Mouse (Mus musculus) intestine, embryonic 16.5 days (tissue): Measurements from ENCODE around the gene Clec4a3. TPM values are rescaled to one million over a fixed set of nuclear protein-coding genes. Genes with fewer than 3 reads are reported as not detected.

ENCODE experiments used
- ATAC-seq: fragments of 200-750 bp; cut with Nextera tagmentation; 2 replicates; pipeline ENCODE4 v1.8.0; 2017; ENCODE audit warnings: moderate TSS enrichment, moderate library complexity
- H3K27ac ChIP-seq: fragments of 300-500 bp; sonication (generic); 2 replicates; pipeline ENCODE4 v1.5.1; 2014; ENCODE audit warnings: mild to moderate bottlenecking, low read length
- H3K27me3 ChIP-seq: fragments of 300-500 bp; sonication (generic); replicated peaks from 2 replicates; pipeline ENCODE4 v1.6.1; 2014; ENCODE audit warnings: low read length, control low read depth, mixed read lengths; ENCODE audit not compliant: control insufficient read depth, insufficient read depth
- H3K36me3 ChIP-seq: fragments of 300-500 bp; sonication (generic); 2 replicates; pipeline ENCODE4 v1.6.1; 2014; ENCODE audit warnings: low read length, control low read depth; ENCODE audit not compliant: control insufficient read depth, insufficient read depth
- H3K4me1 ChIP-seq: fragments of 300-500 bp; sonication (generic); 2 replicates; pipeline ENCODE4 v1.6.1; 2014; ENCODE audit warnings: low read length, control low read depth, mixed read lengths; ENCODE audit not compliant: control insufficient read depth, insufficient read depth
- H3K4me2 ChIP-seq: fragments of 300-500 bp; sonication (generic); 2 replicates; pipeline ENCODE4 v1.6.1; 2014; ENCODE audit warnings: low read depth, low read length, control low read depth
- H3K4me3 ChIP-seq: fragments of 300-500 bp; sonication (generic); 2 replicates; pipeline ENCODE4 v1.5.1; 2014; ENCODE audit warnings: mild to moderate bottlenecking, low read length
- H3K9ac ChIP-seq: fragments of 300-500 bp; sonication (generic); 2 replicates; pipeline ENCODE4 v1.6.1; 2014; ENCODE audit warnings: low read depth, low read length
- H3K9me3 ChIP-seq: fragments of 300-500 bp; sonication (generic); 2 replicates; pipeline ENCODE4 v1.6.1; 2016; ENCODE audit warnings: low read length, control low read depth; ENCODE audit not compliant: control insufficient read depth
- WGBS: fragments of 180-500 bp; shearing (Covaris S2); extraction: QIAGEN DNeasy Blood & Tissue Kit; methylation state at CpG from one replicate; pipeline ENCODE4 v1.1.7; 2014; 5-methylcytosine and 5-hydroxymethylcytosine counted together
- polyA plus RNA-seq: library from polyadenylated mRNA; unstranded; fragments of >200 nt; fragmentation: Nextera tagmentation; extraction: Ambion mirVana; gene quantifications from 2 replicates; pipeline ENCODE4 v1.2.1, GENCODE M21; 2015

The Clec4a3 gene
- polyA plus RNA-seq, 1 experiment from 2014 or later: 3.6 TPM

GRCm38 (mm10) chr6:123005591-123005990 lies 53.3 kb downstream of the Clec4a3 start:
- Histone ChIP-seq H3K4me2 (no peak overlapping the region), H3K9ac (no peak overlapping the region), H3K36me3 (no peaks in the 10 kb centered on the region), H3K27ac (no peak overlapping the region), H3K9me3 (no peaks in the 10 kb centered on the region), H3K27me3 (no peaks in the 10 kb centered on the region), H3K4me3 (no peak overlapping the region), H3K4me1 (no peaks in the 10 kb centered on the region)
- no peak for ATAC-seq
- WGBS: 61% methylated on average over 1 of the region's 1 CpGs

Other genes with a start within 250 kb of the Clec4a3 start
- 0.06 and 0.18 TPM in 2 replicates for gene Nanog, start 245.0 kb upstream of the Clec4a3 start, polyA plus RNA-seq
- 8.9 and 9.5 TPM in 2 replicates for gene Slc2a3, start 150.9 kb upstream of the Clec4a3 start, polyA plus RNA-seq
- gene Foxj2, start 132.6 kb upstream of the Clec4a3 start, polyA plus RNA-seq: 3.3 and 3.4 TPM in 2 replicates
- gene C3ar1, start 96.4 kb upstream of the Clec4a3 start, polyA plus RNA-seq: 2.1 TPM in 2 replicates
- 60.6 and 60.8 TPM in 2 replicates for gene Necap1, start 78.0 kb upstream of the Clec4a3 start, polyA plus RNA-seq
- gene Clec4a1, start 30.7 kb upstream of the Clec4a3 start, polyA plus RNA-seq: 3.6 TPM in 2 replicates
- gene Clec4a4, start 37.9 kb downstream of the Clec4a3 start, polyA plus RNA-seq: not detected in 2 replicates
- gene Clec4b1, start 97.4 kb downstream of the Clec4a3 start, polyA plus RNA-seq: not detected in 2 replicates
- gene Clec4a2, start 153.9 kb downstream of the Clec4a3 start, polyA plus RNA-seq: 5.8 and 6.3 TPM in 2 replicates
- not detected in 2 replicates for gene Clec4b2, start 220.4 kb downstream of the Clec4a3 start, polyA plus RNA-seq